Mouse (Mus musculus): ENCODE results near the gene Reep3. TPM values are rescaled to one million over a fixed set of nuclear protein-coding genes. Genes with fewer than 3 reads are reported as not detected.
A peak's percentile ranks its signal among the peaks of the same experiment; 100 is the strongest.

Reep3 gene
- total and polyA plus RNA-seq, 3 experiments, result 21.8 to 23.3 (median 23.2) TPM

- TF ChIP-seq GABPA (IDR thresholded peaks at IDR 0.05; ENCODE audit: insufficient replicate concordance, low read depth, low read length), result no peak
- TF ChIP-seq ZMIZ1 (IDR thresholded peaks at IDR 0.05; ENCODE audit: low read depth, low read length), result no peak
- peak; percentile 15 for TF ChIP-seq USF1 (IDR thresholded peaks at IDR 0.05; ENCODE audit: low read depth, low read length)
- TF ChIP-seq KAT2A (IDR thresholded peaks at IDR 0.05; ENCODE audit: insufficient replicate concordance, low read length), result no peak
- TF ChIP-seq BHLHE40 (IDR thresholded peaks at IDR 0.05; ENCODE audit: low read depth, low read length), result peak; percentile 49
- TF ChIP-seq POLR2AphosphoS2 (IDR thresholded peaks at IDR 0.05; ENCODE audit: low read depth, low read length), result no peak
- 0 out of 2 replicates have a peak, but pooled peaks have one; percentile 6 for TF ChIP-seq TCF12 (IDR thresholded peaks at IDR 0.05; ENCODE audit: low read depth, low read length)
Observed at GRCm38 (mm10) chr10:67065927-67066326, 30.8 kb downstream of the Reep3 start.

GRCm38 (mm10) chr10:67065277-67065887 lies 31.4 kb downstream of the Reep3 start:
- no peaks in the 10 kb centered on the region for H3K9me3 ChIP-seq (replicated peaks; ENCODE audit: low read length)
- peak overlapping the region; percentile 83 for H3K4me2 ChIP-seq (ENCODE audit: insufficient read depth, low read depth, poor library complexity, severe bottlenecking)
- no peak overlapping the region for H3K4me3 ChIP-seq (replicated peaks in 1 of 3; ENCODE audit: low read depth in 2 of 3, low read length in 2 of 3, poor library complexity in 1 of 3)
- H3K4me1 ChIP-seq (ENCODE audit: control insufficient read depth in 1 of 2, insufficient read depth in 2 of 2), result peaks cover 15 to 85% of the 10 kb centered on the region in 2 experiments
- dilution Hi-C loops (cut with MboI; ENCODE audit: extremely low pct_ligation_motif_present, extremely low pct_unique_long_range_greater_than_20kb, low sequenced_read_pairs) (no loop called here), in situ Hi-C loops (cut with MboI; ENCODE audit: low pct_ligation_motif_present, low pct_unique_long_range_greater_than_20kb, low sequenced_read_pairs) (no loop called here)
- peaks cover 9 to 11% of the 10 kb centered on the region in 2 experiments for H3K36me3 ChIP-seq (replicated peaks in 1 of 2; ENCODE audit: control insufficient read depth in 1 of 2, insufficient read depth in 1 of 2, low read length in 1 of 2)
- H3K9ac ChIP-seq (ENCODE audit: insufficient read depth, low read depth), result peak overlapping the region; percentile 49
- no peaks in the 10 kb centered on the region for H3K27me3 ChIP-seq (replicated peaks)
- DNase-seq (ENCODE audit: extremely low read depth), result peak; percentile 85
- peaks cover 69% of the 10 kb centered on the region for H3K79me2 ChIP-seq (replicated peaks; ENCODE audit: control insufficient read depth, extremely low read depth, insufficient read depth, poor library complexity, severe bottlenecking)
- peak overlapping the region; percentile 98 for H3K27ac ChIP-seq (ENCODE audit: insufficient read depth, low read depth)
- no peak for TF ChIP-seq PAX5 (IDR thresholded peaks at IDR 0.05; ENCODE audit: low read length)
- no peak for TF ChIP-seq NRF1 (IDR thresholded peaks at IDR 0.05; ENCODE audit: low read depth, low read length)
- peak; percentile 97 for TF ChIP-seq MEF2A (IDR thresholded peaks at IDR 0.05; ENCODE audit: borderline replicate concordance, low read depth, low read length)
- peak; percentile 29; the same call in 1 of the 2 replicates for TF ChIP-seq ZNF384 (IDR thresholded peaks at IDR 0.05; ENCODE audit: low read depth, low read length)
- TF ChIP-seq E2F4 (IDR thresholded peaks at IDR 0.05; ENCODE audit: insufficient replicate concordance, low read depth, low read length), result no peak
- no peak for TF ChIP-seq ZC3H11A (IDR thresholded peaks at IDR 0.05; ENCODE audit: low read depth, low read length)
- TF ChIP-seq ELF1 (IDR thresholded peaks at IDR 0.05; ENCODE audit: low read depth, low read length), result peak; percentile 36; the same call in 1 of the 2 replicates
- TF ChIP-seq JUND (conservative IDR thresholded peaks at IDR 0.05; ENCODE audit: low read depth, low read length), result no peak
- peak; percentile 14; the same call in 1 of the 2 replicates for TF ChIP-seq USF2 (conservative IDR thresholded peaks at IDR 0.05; ENCODE audit: low read depth, low read length)
- no peak for TF ChIP-seq NELFE (IDR thresholded peaks at IDR 0.05; ENCODE audit: low read depth, low read length)
- peak; percentile 39 for TF ChIP-seq USF1 (IDR thresholded peaks at IDR 0.05; ENCODE audit: low read depth, low read length)
- 0 out of 2 replicates have a peak, but pooled peaks have one; percentile 25 for TF ChIP-seq MYC (IDR thresholded peaks at IDR 0.05; ENCODE audit: low read depth, low read length)
- peak; percentile 74; the same call in 1 of the 2 replicates for TF ChIP-seq MAZ (IDR thresholded peaks at IDR 0.05; ENCODE audit: low read depth, low read length)
- TF ChIP-seq TBP (conservative IDR thresholded peaks at IDR 0.05; ENCODE audit: low read depth, low read length), result 0 out of 2 replicates have a peak, but pooled peaks have one; percentile 26
- TF ChIP-seq CHD2 (IDR thresholded peaks at IDR 0.05; ENCODE audit: low read length), result peak; percentile 60
- no peak for TF ChIP-seq GABPA (IDR thresholded peaks at IDR 0.05; ENCODE audit: insufficient replicate concordance, low read depth, low read length)
- no peak; the same call in 1 of the 2 replicates for TF ChIP-seq EP300 (IDR thresholded peaks at IDR 0.05; ENCODE audit: low read length)
- TF ChIP-seq TCF12 (IDR thresholded peaks at IDR 0.05; ENCODE audit: low read depth, low read length), result peak; percentile 77
- TF ChIP-seq CTCF (conservative IDR thresholded peaks at IDR 0.05 in 1 of 2, IDR thresholded peaks at IDR 0.05 in 1 of 2; ENCODE audit: low read depth in 2 of 2, low read length in 2 of 2), result no peak
- no peak; the same call in 1 of the 2 replicates for TF ChIP-seq SIN3A (IDR thresholded peaks at IDR 0.05; ENCODE audit: low read length)
- TF ChIP-seq BHLHE40 (IDR thresholded peaks at IDR 0.05; ENCODE audit: low read depth, low read length), result peak; percentile 72
- TF ChIP-seq ETS1 (conservative IDR thresholded peaks at IDR 0.05; ENCODE audit: low read depth, low read length), result peak; percentile 84
- peak; percentile 75; the same call in 1 of the 2 replicates for TF ChIP-seq IRF4 (IDR thresholded peaks at IDR 0.05; ENCODE audit: low read depth, low read length)
- TF ChIP-seq SMC3 (IDR thresholded peaks at IDR 0.05; ENCODE audit: low read depth, low read length), result no peak
- TF ChIP-seq JUN (IDR thresholded peaks at IDR 0.05; ENCODE audit: insufficient read depth, low read depth, low read length), result no peak
- no peak for TF ChIP-seq HCFC1 (IDR thresholded peaks at IDR 0.05; ENCODE audit: low read depth, low read length)
- no peak for TF ChIP-seq MXI1 (IDR thresholded peaks at IDR 0.05; ENCODE audit: low read depth, low read length)

More at GRCm38 (mm10) chr10:67065927-67066326, 30.8 kb downstream of the Reep3 start:
- H3K4me3 ChIP-seq (replicated peaks in 1 of 3; ENCODE audit: low read depth in 2 of 3, low read length in 2 of 3, poor library complexity in 1 of 3), result peak overlapping the region in 1 of 3 experiments; percentile 20
- H3K4me1 ChIP-seq (ENCODE audit: control insufficient read depth in 1 of 2, insufficient read depth in 2 of 2), result peaks cover 18 to 85% of the 10 kb centered on the region in 2 experiments
- H3K27me3 ChIP-seq (replicated peaks), result no peaks in the 10 kb centered on the region
- DNase-seq (ENCODE audit: extremely low read depth), result no peak
- in situ Hi-C loops (cut with MboI; ENCODE audit: low pct_ligation_motif_present, low pct_unique_long_range_greater_than_20kb, low sequenced_read_pairs), result no loop called here
- peaks cover 9 to 11% of the 10 kb centered on the region in 2 experiments for H3K36me3 ChIP-seq (replicated peaks in 1 of 2; ENCODE audit: control insufficient read depth in 1 of 2, insufficient read depth in 1 of 2, low read length in 1 of 2)
- H3K27ac ChIP-seq (ENCODE audit: insufficient read depth, low read depth), result peak overlapping the region; percentile 98
- H3K79me2 ChIP-seq (replicated peaks; ENCODE audit: control insufficient read depth, extremely low read depth, insufficient read depth, poor library complexity, severe bottlenecking), result peaks cover 75% of the 10 kb centered on the region
- peak overlapping the region; percentile 17 for H3K9ac ChIP-seq (ENCODE audit: insufficient read depth, low read depth)
- dilution Hi-C loops (cut with MboI; ENCODE audit: extremely low pct_ligation_motif_present, extremely low pct_unique_long_range_greater_than_20kb, low sequenced_read_pairs), result no loop called here
- H3K4me2 ChIP-seq (ENCODE audit: insufficient read depth, low read depth, poor library complexity, severe bottlenecking), result peak overlapping the region; percentile 83
- no peaks in the 10 kb centered on the region for H3K9me3 ChIP-seq (replicated peaks; ENCODE audit: low read length)

Data from CH12.LX (cell line).